Mouse (Mus musculus) gastrocnemius, postnatal 36 days (tissue): ENCODE measurements around the gene Itgae. TPM values are rescaled to one million over a fixed set of nuclear protein-coding genes. Genes with fewer than 3 reads are reported as not detected.

ENCODE experiments used
- DNase-seq, 2 experiments: peaks; one replicate each; pipeline ENCODE4 v3.0.0; 2022
- intact Hi-C: fragments of 180-260 bp; cut with DNase I; formaldehyde crosslinking; loops from one replicate; pipeline ENCODE4 v1.15.1; 2025
- long read RNA-seq, 2 experiments: library from polyadenylated mRNA; stranded (forward); transcript quantifications; one replicate each; pipeline ENCODE4 v2.0.0; 2021
- total RNA-seq, 2 experiments: library from RNA; stranded (reverse); gene quantifications; 2 replicates each; pipeline ENCODE4 v1.2.3; 2021

Itgae gene
- total RNA-seq: under 1 TPM; 0.07 to 0.13 TPM
- long read RNA-seq, experiment 1: 0 reads
- long read RNA-seq, experiment 2, partial matches to known transcripts: 2 of 5 reads
- long read RNA-seq, experiment 2, other reads (novel, unspliced or antisense): 3 of 5 reads

- no peak for DNase-seq
- intact Hi-C loops: no loop called here
Measured at GRCm38 (mm10) chr11:73090283-73090682, at the start of gene Itgae. Gene Itgae, plus strand, starts transcription at chr11:73090583.

- intact Hi-C loops: loop anchor here (5.0 kb wide), 1 partner anchor 117 kb away; no protein-coding TSS in a partner anchor
- peak in 1 of 2 experiments; percentile 6 for DNase-seq
Measured at GRCm38 (mm10) chr11:73044229-73044755, 46.1 kb upstream of the Itgae start.

GRCm38 (mm10) chr11:73044789-73045188, 45.6 kb upstream of the Itgae start:
- peak in 1 of 2 experiments; percentile 3 for DNase-seq
- intact Hi-C loops: loop anchor here (5.0 kb wide), 1 partner anchor 117 kb away; no protein-coding TSS in a partner anchor

- intact Hi-C loops: no loop called here
- peak; percentile 91 to 93 for DNase-seq
Measured at GRCm38 (mm10) chr11:73047542-73047996, 42.8 kb upstream of the Itgae start, which contains the start of gene Ncbp3. Gene Ncbp3, plus strand, starts transcription at chr11:73047783.

GRCm38 (mm10) chr11:73048030-73048876, 42.1 kb upstream of the Itgae start:
- intact Hi-C loops: loop anchor here (2.0 kb wide), 1 partner anchor 41 kb away; no protein-coding TSS in a partner anchor
- DNase-seq: peak in 1 of 2 experiments; percentile 26

- intact Hi-C loops: loop anchor here (2.0 kb wide), 1 partner anchor 43 kb away; no protein-coding TSS in a partner anchor
- DNase-seq: peak; percentile 60 to 62
Measured at GRCm38 (mm10) chr11:73049335-73049734, 41.0 kb upstream of the Itgae start.

GRCm38 (mm10) chr11:73052795-73053194, 37.6 kb upstream of the Itgae start:
- DNase-seq: no peak
- intact Hi-C loops: no loop called here

- intact Hi-C loops: no loop called here
- DNase-seq: no peak
Measured at GRCm38 (mm10) chr11:73057701-73058100, 32.7 kb upstream of the Itgae start.

GRCm38 (mm10) chr11:73059630-73060029, 30.8 kb upstream of the Itgae start:
- no peak for DNase-seq
- intact Hi-C loops: no loop called here

GRCm38 (mm10) chr11:73061413-73061812, 29.0 kb upstream of the Itgae start:
- DNase-seq: no peak
- intact Hi-C loops: no loop called here

GRCm38 (mm10) chr11:73071839-73072238, 18.5 kb upstream of the Itgae start:
- intact Hi-C loops: loop anchor here (5.0 kb wide), 1 partner anchor 35 kb away; no protein-coding TSS in a partner anchor
- DNase-seq: no peak

GRCm38 (mm10) chr11:73076295-73076694, 14.1 kb upstream of the Itgae start:
- intact Hi-C loops: no loop called here
- no peak for DNase-seq

GRCm38 (mm10) chr11:73076733-73077132, 13.7 kb upstream of the Itgae start:
- intact Hi-C loops: no loop called here
- no peak for DNase-seq

- intact Hi-C loops: no loop called here
Measured at GRCm38 (mm10) chr11:73077211-73077720, 13.1 kb upstream of the Itgae start.

GRCm38 (mm10) chr11:73078615-73079014, 11.8 kb upstream of the Itgae start:
- intact Hi-C loops: no loop called here
- DNase-seq: no peak

More at GRCm38 (mm10) chr11:73077211-73077720, 13.1 kb upstream of the Itgae start:
- DNase-seq: no peak

GRCm38 (mm10) chr11:73080306-73080705, 10.1 kb upstream of the Itgae start:
- intact Hi-C loops: no loop called here
- DNase-seq: no peak

GRCm38 (mm10) chr11:73084303-73084702, 6.1 kb upstream of the Itgae start:
- intact Hi-C loops: no loop called here

GRCm38 (mm10) chr11:73084804-73085231, 5.6 kb upstream of the Itgae start:
- intact Hi-C loops: no loop called here
- no peak for DNase-seq

More at GRCm38 (mm10) chr11:73084303-73084702, 6.1 kb upstream of the Itgae start:
- no peak for DNase-seq

GRCm38 (mm10) chr11:73085391-73085790, 5.0 kb upstream of the Itgae start:
- intact Hi-C loops: no loop called here
- no peak for DNase-seq

- intact Hi-C loops: no loop called here
- no peak for DNase-seq
Measured at GRCm38 (mm10) chr11:73087700-73088480, 2.5 kb upstream of the Itgae start.
